Mouse (Mus musculus) kidney, postnatal 0 days (tissue): ENCODE results near the gene Hist1h2be. TPM values are rescaled to one million over a fixed set of nuclear protein-coding genes. Genes with fewer than 3 reads are reported as not detected.
"Not testable (repeated sequence)": the region's sequence is repeated elsewhere in the genome, so short reads cannot be mapped to it uniquely, and the experiment has no call there.

Experiments used
- ATAC-seq: fragments of 200-750 bp; cut with Nextera tagmentation; replicated peaks from 2 replicates; pipeline ENCODE4 v1.8.0; 2017; ENCODE audit warnings: low read depth, moderate number of reproducible peaks, moderate TSS enrichment, moderate library complexity; ENCODE audit not compliant: low FRiP score
- DNase-seq: peaks from one replicate; pipeline ENCODE4 v3.0.0-alpha.2; 2016; ENCODE audit warnings: low spot score
- H3K27ac ChIP-seq: fragments of 300-500 bp; sonication (generic); 2 replicates; pipeline ENCODE4 v1.5.1; 2014; ENCODE audit warnings: mild to moderate bottlenecking
- H3K27me3 ChIP-seq: fragments of 300-500 bp; sonication (generic); 2 replicates; pipeline ENCODE4 v1.6.1; 2014; ENCODE audit warnings: low read length, mixed read lengths; ENCODE audit not compliant: insufficient read depth
- H3K36me3 ChIP-seq: fragments of 300-500 bp; sonication (generic); 2 replicates; pipeline ENCODE4 v1.6.1; 2014; ENCODE audit warnings: low read length, mixed read lengths; ENCODE audit not compliant: insufficient read depth
- H3K4me1 ChIP-seq: fragments of 300-500 bp; sonication (generic); replicated peaks from 2 replicates; pipeline ENCODE4 v1.6.1; 2014; ENCODE audit warnings: antibody characterized with exemption, low read length, mixed read lengths; ENCODE audit not compliant: insufficient read depth
- H3K4me2 ChIP-seq: fragments of 300-500 bp; sonication (generic); 2 replicates; pipeline ENCODE4 v1.6.1; 2014; ENCODE audit warnings: mild to moderate bottlenecking, low read length, moderate library complexity, mixed read lengths
- H3K4me3 ChIP-seq: fragments of 300-500 bp; sonication (generic); replicated peaks from 2 replicates; pipeline ENCODE4 v1.5.1; 2014; ENCODE audit warnings: low read depth, low read length
- H3K9ac ChIP-seq: fragments of 300-500 bp; sonication (generic); 2 replicates; pipeline ENCODE4 v1.6.1; 2014; ENCODE audit warnings: low read depth, low read length
- H3K9me3 ChIP-seq: fragments of 300-500 bp; sonication (generic); replicated peaks from 2 replicates; pipeline ENCODE4 v1.6.1; 2016; ENCODE audit warnings: low read length, inconsistent platforms, mixed read lengths
- CTCF ChIP-seq: IDR thresholded peaks from 2 replicates; pipeline ENCODE4 v1.5.1; 2016; ENCODE audit warnings: antibody characterized with exemption, low read depth, mild to moderate bottlenecking, moderate library complexity
- WGBS: fragments of 180-500 bp; shearing (Covaris S2); extraction: QIAGEN DNeasy Blood & Tissue Kit; methylation state at CpG from one replicate; pipeline ENCODE4 v1.1.7; 2014; 5-methylcytosine and 5-hydroxymethylcytosine counted together
- polyA plus RNA-seq: library from polyadenylated mRNA; unstranded; fragments of >200 nt; fragmentation: Nextera tagmentation; extraction: Ambion mirVana; gene quantifications from 2 replicates; pipeline ENCODE4 v1.2.1, GENCODE M21; 2015

Gene Hist1h2be
- polyA plus RNA-seq, 1 experiment from 2014 or later: 0.83 TPM

GRCm38 (mm10) chr13:23576906-23577639 is 43.9 kb downstream of the Hist1h2be start:
- no peak for ATAC-seq
- Histone ChIP-seq H3K4me2 (peak overlapping the region; percentile 59), H3K27ac (peak overlapping the region; percentile 58; the same call in 1 of the 2 replicates), H3K36me3 (no peaks in the 10 kb centered on the region), H3K4me1 (peaks cover 13% of the 10 kb centered on the region; the same call in 1 of the 2 replicates), H3K9ac (peak overlapping the region; percentile 53; the same call in 1 of the 2 replicates), H3K4me3 (peak overlapping the region; percentile 32), H3K27me3 (no peaks in the 10 kb centered on the region), H3K9me3 (no peaks in the 10 kb centered on the region)
- no peak for TF ChIP-seq CTCF
- no peak for DNase-seq
- 38% methylated on average over 6 of the region's 6 CpGs for WGBS

- peak overlapping the region; percentile 32 for H3K4me3 ChIP-seq
- no peak for TF ChIP-seq CTCF
- peak overlapping the region; percentile 58; the same call in 1 of the 2 replicates for H3K27ac ChIP-seq
- peak overlapping the region; percentile 53; the same call in 1 of the 2 replicates for H3K9ac ChIP-seq
- no peaks in the 10 kb centered on the region for H3K9me3 ChIP-seq
- ATAC-seq: no peak
- peak overlapping the region; percentile 59 for H3K4me2 ChIP-seq
- WGBS: 10% methylated on average over 7 of the region's 7 CpGs
- peaks cover 13% of the 10 kb centered on the region; the same call in 1 of the 2 replicates for H3K4me1 ChIP-seq
- peak; percentile 40 for DNase-seq
- no peaks in the 10 kb centered on the region for H3K36me3 ChIP-seq
- no peaks in the 10 kb centered on the region for H3K27me3 ChIP-seq
Observed at GRCm38 (mm10) chr13:23576351-23576881, 44.5 kb downstream of the Hist1h2be start.

- ATAC-seq: not testable (repeated sequence)
Observed at GRCm38 (mm10) chr13:23575864-23576313, 45.0 kb downstream of the Hist1h2be start.

GRCm38 (mm10) chr13:23575271-23575851 is 45.6 kb downstream of the Hist1h2be start, which contains the start of gene Hist1h3d:
Gene Hist1h3d, plus strand, starts transcription at chr13:23575763.
- Histone ChIP-seq H3K36me3 (no peaks in the 10 kb centered on the region), H3K27me3 (no peaks in the 10 kb centered on the region), H3K9me3 (no peaks in the 10 kb centered on the region), H3K4me1 (peaks cover 13% of the 10 kb centered on the region; the same call in 1 of the 2 replicates), H3K27ac (peak within 1 kb of the TSS; percentile 84), H3K9ac (peak within 1 kb of the TSS; percentile 53; the same call in 1 of the 2 replicates), H3K4me3 (peak within 1 kb of the TSS; percentile 32), H3K4me2 (peak within 1 kb of the TSS; percentile 59)
- DNase-seq: peak; percentile 98
- WGBS: 0% methylated on average over 18 of the region's 18 CpGs
- no peak for TF ChIP-seq CTCF
- ATAC-seq: peak; percentile 67

More at GRCm38 (mm10) chr13:23575864-23576313, 45.0 kb downstream of the Hist1h2be start:
- Histone ChIP-seq H3K27ac (peak overlapping the region; percentile 75), H3K4me3 (peak overlapping the region; percentile 32), H3K9ac (peak overlapping the region; percentile 53; the same call in 1 of the 2 replicates), H3K4me2 (peak overlapping the region; percentile 59), H3K4me1 (peaks cover 13% of the 10 kb centered on the region; the same call in 1 of the 2 replicates)
- not testable (repeated sequence) for DNase-seq, H3K36me3 ChIP-seq, H3K27me3 ChIP-seq, H3K9me3 ChIP-seq
- WGBS: 0% methylated on average over 9 of the region's 40 CpGs

GRCm38 (mm10) chr13:23574546-23575170 is 46.3 kb downstream of the Hist1h2be start:
- not testable (repeated sequence) for H3K9ac ChIP-seq, H3K9me3 ChIP-seq, ATAC-seq, H3K36me3 ChIP-seq, H3K27me3 ChIP-seq
- peak overlapping the region; percentile 59 for H3K4me2 ChIP-seq
- WGBS: under 1% methylated on average over 6 of the region's 39 CpGs
- H3K27ac ChIP-seq: peak overlapping the region; percentile 86
- H3K4me3 ChIP-seq: peak overlapping the region; percentile 48; the same call in 1 of the 2 replicates
- DNase-seq: peak; percentile 33
- peaks cover 13% of the 10 kb centered on the region; the same call in 1 of the 2 replicates for H3K4me1 ChIP-seq

GRCm38 (mm10) chr13:23573898-23574524 is 46.9 kb downstream of the Hist1h2be start, which contains the start of the genes Hist1h2bf and Hist1h2ad:
Gene Hist1h2bf, minus strand, starts transcription at chr13:23574196.
Gene Hist1h2ad, plus strand, starts transcription at chr13:23574381.
- not testable (repeated sequence) for H3K27me3 ChIP-seq, H3K36me3 ChIP-seq, H3K9me3 ChIP-seq
- ATAC-seq: peak; percentile 92
- Histone ChIP-seq H3K4me2 (peak within 1 kb of the TSS; percentile 64), H3K27ac (peak within 1 kb of the TSS; percentile 86), H3K4me1 (peaks cover 13% of the 10 kb centered on the region; the same call in 1 of the 2 replicates), H3K4me3 (peak within 1 kb of the TSS; percentile 48), H3K9ac (peak within 1 kb of the TSS; percentile 51; the same call in 1 of the 2 replicates)
- WGBS: under 1% methylated on average over 30 of the region's 42 CpGs
- peak; percentile 100 for DNase-seq

GRCm38 (mm10) chr13:23573034-23573897 is 47.7 kb downstream of the Hist1h2be start:
- not testable (repeated sequence) for H3K36me3 ChIP-seq, H3K9me3 ChIP-seq, H3K27me3 ChIP-seq, ATAC-seq, DNase-seq
- H3K4me2 ChIP-seq: peak overlapping the region; percentile 64
- H3K9ac ChIP-seq: peak overlapping the region; percentile 47; the same call in 1 of the 2 replicates
- WGBS: 4% methylated on average over 18 of the region's 20 CpGs
- peak overlapping the region; percentile 86 for H3K27ac ChIP-seq
- H3K4me3 ChIP-seq: peak overlapping the region; percentile 48
- peaks cover 13% of the 10 kb centered on the region; the same call in 1 of the 2 replicates for H3K4me1 ChIP-seq
